Mouse (Mus musculus) gastrocnemius, postnatal 10 days (tissue): ENCODE results near the gene Ttc9c. TPM values are rescaled to one million over a fixed set of nuclear protein-coding genes. Genes with fewer than 3 reads are reported as not detected.
A peak's percentile ranks its signal among the peaks of the same experiment; 100 is the strongest.

Experiments used
- DNase-seq: peaks from one replicate; pipeline ENCODE4 v3.0.0; 2021; ENCODE audit warnings: mixed read lengths
- total RNA-seq, 2 experiments: library from RNA; stranded (reverse); gene quantifications; 2 replicates each; pipeline ENCODE4 v1.2.3; 2021

Gene Ttc9c
- total RNA-seq, 2 experiments from 2014 or later, result 11.8 to 15.7 TPM

DNA sequence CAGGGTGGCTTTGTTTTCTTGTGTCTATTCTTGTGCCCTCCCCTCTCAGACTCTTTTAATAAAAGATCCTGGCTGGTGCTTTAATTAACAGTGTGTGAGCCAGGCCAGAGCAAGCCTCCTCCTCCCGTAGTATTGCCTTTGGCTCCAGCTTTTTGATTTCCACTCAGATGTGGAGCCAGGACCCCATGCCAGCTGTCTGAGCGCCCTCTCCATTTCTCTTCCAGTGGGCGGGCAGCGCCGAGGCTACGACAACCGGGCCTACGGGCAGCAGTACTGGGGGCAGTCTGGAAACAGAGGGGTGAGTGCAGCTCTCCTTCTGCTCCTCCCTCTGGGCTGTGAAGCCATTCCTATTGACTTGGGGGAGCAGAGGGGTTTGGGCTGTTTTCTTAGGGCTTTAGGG lies 11.5 kb upstream of the Ttc9c start:
- no peak for DNase-seq

DNA sequence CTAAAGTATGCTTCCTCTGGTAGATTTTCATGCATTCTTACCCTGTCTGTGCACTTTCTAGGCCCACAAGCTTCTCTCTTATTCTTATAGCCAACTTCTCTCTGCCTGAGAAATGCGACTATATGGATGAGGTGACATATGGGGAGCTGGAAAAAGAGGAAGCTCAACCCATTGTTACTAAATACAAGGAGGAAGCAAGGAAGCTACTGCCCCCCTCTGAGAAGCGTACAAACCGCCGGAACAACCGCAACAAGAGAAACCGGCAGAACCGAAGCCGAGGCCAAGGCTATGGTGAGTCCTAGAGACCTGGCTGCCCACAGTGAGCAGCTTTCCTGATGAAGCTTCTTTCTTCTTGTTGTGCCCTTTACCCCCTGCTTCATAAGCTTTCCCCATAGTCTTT lies 10.5 kb upstream of the Ttc9c start, which contains the start of gene AC129217.1:
AC129217.1 (plus strand) TSS at position 114 of the 400 bp plus-strand sequence.
- DNase-seq, result no peak

DNA sequence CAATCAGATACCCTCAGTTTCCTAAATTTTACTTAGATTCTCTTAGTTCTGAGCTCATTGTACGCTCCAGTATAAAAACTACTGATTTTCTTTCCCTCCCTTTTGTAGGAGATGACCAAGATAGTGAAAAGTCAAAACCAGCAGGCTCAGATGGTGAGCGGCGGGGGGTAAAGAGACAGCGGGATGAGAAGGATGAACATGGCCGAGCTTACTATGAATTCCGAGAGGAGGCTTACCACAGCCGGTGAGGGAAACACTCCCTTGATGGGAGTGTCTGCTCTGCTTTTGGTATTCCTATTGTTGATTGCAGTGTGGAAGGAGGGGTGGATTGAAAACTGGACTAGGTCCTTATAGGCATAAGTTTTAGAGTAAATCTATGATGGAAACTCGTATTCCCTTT lies 3.6 kb upstream of the Ttc9c start:
- no peak for DNase-seq

DNA sequence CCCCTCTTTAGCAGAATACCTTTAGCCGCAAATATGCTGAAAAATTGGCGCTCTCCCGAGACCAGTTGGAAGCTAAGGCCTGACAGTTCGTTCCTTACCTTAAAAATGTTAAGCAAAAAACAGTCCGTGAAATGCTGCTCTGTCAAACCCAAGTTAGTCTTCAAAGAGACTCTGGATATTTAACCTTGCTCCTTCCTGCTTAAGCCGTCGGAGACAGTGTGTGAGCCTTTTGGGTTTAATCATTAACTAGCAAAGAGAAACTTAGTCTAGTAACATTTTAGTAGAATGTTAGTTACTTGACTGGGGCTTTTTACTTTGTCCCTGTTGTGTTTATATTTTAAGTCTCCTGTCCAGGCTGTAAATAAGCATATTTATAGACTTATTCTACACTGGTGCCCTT lies 2.0 kb upstream of the Ttc9c start:
- no peak for DNase-seq

DNA sequence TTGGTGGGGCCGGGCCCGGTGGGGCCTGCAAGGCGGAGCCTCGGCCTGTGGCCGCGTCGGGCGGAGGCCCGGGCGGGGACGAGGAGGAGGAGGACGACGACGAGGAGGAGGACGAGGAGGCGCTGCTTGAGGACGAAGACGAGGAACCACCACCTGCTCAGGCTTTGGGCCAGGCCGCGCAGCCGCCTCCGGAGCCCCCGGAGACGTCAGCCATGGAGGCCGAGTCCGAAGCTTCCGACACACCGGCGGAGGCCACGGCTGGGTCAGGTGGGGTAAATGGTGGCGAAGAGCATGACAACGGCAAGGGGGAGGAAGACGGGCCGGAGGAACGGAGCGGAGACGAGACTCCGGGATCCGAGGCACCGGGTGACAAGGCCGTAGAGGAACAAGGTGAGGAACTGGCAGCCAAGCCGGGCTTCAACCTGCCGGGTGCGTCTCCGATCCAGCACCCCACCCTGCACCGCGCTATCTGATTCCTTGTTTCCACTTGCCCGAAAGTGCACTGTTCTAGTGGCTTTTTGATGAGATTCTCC lies 1.4 kb upstream of the Ttc9c start:
- DNase-seq, result no peak

DNA sequence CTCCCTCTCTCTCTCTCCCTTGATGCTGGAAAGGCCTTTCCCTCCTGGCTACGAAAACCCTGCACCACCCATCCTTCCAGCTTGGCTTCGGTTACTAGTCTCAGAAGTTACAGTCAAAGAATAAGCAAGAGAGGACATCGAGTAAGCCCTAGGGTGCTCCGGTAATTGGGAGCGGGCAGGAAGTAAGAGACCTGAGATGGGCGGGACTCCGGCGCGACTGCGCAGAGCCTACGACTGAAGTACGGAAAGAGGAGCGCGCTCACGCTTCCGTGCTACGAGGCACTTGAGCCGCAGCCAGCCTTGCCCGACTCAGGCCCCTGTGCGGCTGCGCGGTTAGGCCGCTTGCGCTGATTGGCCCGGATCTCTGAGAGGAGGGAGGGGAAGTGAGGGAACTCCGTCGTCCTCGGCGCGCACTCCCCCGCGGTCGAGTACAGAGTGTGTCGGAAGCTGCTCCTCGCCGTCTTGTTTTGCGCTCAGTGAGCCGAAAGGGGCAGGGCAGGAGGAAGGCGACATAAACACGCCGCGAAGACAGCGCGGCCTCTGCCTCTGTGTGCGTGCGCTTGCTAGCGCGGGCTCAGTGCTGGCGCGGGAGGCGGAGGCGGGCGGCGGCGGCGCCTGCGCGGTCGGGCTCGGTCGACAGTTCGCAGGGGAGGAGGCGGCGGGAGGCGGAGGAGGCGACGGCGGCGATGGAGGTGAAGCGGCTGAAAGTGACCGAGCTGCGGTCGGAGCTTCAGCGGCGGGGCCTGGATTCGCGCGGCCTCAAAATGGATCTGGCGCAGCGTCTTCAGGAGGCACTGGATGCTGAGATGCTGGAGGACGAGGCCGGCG lies 677 bp upstream of the Ttc9c start, which contains the start of gene Hnrnpul2:
Hnrnpul2 (plus strand) TSS at position 415 of the 828 bp plus-strand sequence.
- DNase-seq, result peak; percentile 99

DNA sequence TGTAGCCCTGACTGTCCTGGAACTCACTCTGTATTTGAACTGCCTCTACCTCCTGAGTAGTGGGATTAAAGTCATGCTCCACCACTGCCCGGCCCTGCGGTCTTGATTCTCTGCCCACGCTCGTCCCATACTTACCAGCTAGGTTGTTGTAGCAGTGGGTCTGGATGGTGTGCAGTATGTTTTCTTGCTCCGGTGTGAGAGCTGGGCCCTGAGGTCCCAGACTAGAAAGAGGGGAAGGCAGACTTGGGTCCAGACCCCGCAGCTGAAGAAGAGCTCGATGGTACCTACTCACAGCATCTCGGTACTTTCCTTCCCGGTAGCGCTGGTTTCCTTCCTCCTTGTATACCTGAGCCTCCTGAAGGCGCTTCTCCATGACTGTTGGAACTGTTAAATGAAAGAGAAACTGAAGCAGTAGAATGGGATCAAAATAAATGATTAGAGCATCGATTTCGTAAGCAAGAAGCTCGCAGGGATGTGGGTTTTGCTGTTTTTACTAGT lies 783 bp downstream of the Ttc9c start:
- DNase-seq, result no peak

DNA sequence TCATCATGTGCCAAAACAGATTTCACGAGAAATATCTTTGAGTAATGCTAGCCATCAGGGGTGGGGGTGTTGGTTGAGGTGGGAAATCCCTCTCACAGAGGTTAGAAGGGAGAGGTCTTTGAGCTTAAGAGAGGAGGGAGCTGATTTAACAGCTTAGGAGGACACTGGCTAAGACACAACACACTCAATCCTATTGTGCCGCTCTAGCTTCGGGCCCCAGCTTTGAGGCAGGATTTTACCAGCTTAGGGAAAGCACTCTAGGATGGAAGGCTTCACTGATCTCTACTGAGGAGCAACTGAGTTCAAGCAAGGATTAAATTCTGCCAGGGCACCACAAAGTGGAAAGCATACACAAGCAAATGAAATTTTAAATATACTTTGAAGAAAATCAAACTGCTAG lies 2.1 kb downstream of the Ttc9c start:
- DNase-seq, result no peak

DNA sequence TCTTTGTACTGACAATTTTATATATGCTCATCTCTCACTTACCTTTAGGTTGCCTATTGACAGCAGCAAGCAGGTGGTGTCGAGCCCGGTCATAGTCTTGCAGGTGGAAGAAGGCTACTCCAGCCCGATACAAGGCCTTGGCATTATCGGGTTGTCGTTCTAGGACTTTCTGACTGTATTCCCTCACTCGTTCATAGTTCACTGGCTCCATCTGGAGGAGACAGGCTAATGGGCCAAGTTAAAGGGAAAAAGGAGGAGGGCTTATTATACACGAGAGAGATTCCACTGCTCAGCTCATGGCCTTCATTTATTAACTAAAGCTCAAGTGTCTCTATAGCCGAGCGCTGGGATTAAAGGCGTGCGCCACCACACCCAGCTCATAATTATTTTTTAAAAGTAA lies 3.3 kb downstream of the Ttc9c start:
- DNase-seq, result no peak

DNA sequence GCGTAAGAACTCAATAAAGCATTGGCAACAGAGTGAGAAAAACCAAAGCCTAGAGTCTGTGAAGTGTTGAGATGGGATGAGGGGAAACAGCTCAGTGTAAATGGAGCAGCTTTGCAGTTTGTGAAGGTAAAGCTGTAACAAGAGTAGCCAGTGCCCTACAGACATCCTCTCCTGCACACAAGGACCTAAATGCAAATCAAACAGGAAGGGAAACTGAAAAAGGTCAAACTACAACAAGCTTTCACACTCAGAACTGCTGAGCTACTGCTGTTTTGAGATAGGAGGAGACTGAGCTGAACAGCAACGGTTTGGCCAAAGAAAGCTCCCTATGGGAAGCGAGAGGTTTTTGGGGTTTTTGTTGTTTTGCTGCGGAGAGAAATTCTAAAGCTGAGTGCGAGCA lies 12.3 kb downstream of the Ttc9c start:
- no peak for DNase-seq

DNA sequence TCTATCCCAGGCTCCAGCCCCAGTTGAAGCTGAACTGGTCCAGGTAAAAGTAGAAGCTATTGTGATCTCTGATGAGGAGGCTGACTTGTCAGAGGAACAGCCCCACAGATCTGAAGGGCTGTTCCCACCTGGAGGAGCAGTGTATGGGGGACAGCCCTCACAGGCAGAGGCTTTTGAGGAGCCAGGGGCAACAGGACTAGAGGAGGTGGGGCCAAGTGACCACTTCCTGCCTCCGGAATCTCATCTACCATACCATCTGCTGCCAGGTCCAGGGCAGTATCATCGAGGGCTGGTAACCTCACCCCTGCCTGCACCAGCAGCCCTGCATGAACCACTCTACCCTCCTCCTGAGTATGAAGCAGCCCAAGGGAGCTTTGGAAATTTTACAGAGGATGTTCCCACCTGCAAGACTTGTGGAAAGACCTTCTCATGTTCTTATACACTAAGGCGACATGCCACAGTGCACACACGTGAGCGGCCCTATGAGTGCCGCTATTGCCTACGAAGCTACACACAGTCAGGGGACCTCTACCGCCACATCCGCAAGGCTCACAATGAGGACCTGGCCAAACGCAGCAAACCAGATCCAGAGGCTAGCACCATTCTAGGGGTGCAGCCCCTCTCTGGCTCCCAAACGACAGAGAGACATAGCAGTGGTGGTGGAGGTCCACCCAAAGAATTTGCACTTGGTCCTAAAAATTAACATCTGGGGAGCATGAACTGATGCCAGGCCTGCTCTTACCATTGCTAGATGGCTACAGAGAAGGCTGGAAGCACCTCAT lies 15.1 kb downstream of the Ttc9c start:
- DNase-seq, result no peak

DNA sequence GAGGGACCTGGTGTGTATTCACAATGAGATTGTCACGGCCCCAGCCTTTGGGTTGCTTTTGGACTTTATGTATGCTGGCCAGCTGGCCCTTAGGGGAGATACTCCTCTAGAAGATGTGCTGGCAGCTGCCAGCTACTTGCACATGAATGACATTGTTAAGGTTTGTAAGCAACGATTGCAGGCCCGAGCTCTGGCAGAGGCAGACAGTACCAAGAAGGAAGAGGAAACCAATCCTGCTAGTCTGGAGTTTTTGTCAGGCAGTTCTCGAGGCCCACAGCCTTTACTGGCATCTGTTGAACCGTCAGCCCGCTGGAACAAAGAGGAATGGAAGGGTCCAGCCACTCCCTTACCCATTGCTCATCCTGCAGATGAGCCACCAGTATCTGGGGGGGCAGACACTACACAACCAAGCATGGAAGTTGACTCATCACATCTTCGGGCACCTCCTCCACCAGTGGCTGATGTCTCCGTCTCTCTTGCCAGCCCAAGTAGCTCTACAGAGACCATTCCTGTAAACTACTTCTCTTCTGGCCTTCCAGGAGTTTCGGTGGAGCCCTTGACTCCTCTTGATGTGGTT lies 15.8 kb downstream of the Ttc9c start:
- no peak for DNase-seq

DNA sequence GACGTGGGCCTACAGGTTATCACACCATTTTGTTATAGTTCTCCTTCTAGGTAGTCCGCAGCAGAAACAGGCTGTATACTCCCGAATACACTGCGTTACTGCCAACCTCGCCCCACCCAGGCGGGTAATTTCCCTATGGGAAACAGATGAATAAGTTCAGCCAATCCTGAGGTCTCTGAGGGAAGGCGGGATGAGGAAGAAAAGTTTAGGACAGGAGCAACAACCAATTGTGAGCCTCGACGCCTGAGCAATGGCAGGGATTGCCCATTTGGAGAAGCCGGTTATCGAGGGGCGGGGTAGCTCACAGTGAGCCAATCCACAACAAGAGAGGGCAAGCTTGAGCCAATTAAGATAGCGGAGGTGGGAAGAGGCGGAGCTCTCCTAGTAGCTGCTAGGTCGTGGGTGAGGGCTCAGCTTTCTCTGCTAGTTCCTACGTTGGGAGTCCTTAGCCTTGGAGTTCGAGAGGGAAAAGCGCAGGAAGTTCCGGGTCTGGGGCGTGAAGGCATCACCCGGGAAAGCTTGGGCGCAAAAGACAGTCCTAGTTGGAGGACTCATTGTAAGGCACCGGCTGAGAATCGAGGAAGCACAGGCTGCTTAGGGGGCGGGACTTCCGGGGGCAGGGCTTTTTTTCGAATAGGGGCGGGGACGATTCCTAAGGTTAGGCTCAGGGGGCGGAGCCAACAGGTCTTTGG lies 16.9 kb downstream of the Ttc9c start, which contains the start of gene Zbtb3:
Zbtb3 (plus strand) TSS at position 426 of the 692 bp plus-strand sequence.
- peak; percentile 78 for DNase-seq

DNA sequence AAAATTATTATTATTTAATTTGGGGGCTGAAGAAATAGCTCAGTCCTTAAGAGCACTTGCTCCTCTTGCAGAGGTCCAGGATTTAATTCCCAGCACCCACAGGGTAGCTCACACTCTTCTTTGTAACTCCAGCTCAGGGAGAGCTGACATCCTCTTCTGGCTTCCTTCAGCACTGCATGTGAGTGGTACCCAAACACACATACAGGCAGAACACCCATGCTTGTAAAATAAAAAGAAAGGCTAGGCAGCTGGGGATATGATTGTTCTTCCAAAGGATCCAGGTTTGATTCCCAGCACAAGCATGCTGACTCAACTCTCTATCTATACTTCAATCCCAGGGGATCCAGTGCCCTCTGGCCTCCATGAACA lies 20.2 kb downstream of the Ttc9c start:
- DNase-seq, result no peak

DNA sequence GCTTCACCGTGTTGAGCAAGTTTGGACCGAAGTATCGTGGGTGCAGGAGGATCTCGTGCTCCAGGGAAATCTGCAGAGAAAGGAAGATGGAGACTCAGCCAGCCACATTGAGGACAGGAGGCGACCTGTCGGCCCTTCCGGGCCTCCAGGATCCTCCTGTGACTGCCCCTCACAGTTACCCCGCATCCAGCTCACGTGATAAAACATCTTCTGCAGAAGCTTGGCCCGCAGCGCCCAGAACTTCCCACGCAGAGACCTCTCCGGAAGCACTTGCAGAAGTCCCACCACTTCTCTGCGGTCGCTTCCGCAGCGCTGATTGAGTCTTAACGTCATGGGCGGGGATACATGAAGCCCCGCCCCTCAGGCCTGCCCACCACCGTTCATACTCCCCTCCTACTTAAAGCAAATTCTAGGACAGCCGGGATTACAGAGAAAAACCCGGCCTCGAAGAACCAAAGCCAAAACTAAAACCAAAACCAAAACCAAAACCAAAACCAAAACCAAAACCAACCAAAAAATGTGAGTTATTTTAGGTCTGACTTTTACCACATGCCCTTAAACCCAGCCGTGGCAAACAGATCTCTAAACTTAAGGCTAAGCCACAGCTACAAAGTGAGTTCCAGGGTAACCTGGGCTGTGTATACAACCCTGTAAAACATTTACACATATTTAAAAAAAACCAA lies 20.7 kb downstream of the Ttc9c start, which contains the start of gene Polr2g:
Polr2g (minus strand) TSS at position 314 of the 683 bp plus-strand sequence.
- peak; percentile 85 for DNase-seq

DNA sequence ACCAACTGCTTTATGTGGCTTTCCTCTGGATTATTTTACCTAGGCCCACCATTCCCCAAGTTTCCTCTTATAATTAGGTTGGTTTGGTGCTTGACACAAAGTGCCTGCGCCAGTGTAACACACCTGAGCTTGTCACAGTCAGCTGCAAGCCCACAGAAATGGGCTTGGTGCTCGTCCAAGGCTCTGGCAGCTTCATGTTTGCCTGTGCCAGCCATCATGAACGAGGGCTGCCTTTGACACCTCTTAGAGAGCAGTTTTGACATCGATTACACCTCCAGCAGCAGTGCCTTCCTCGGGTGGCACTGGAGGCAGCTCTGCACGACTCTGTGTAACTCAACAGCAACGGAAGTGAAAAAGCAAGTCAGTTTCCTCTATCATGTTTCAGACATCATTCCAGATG lies 29.0 kb downstream of the Ttc9c start:
- DNase-seq, result no peak

DNA sequence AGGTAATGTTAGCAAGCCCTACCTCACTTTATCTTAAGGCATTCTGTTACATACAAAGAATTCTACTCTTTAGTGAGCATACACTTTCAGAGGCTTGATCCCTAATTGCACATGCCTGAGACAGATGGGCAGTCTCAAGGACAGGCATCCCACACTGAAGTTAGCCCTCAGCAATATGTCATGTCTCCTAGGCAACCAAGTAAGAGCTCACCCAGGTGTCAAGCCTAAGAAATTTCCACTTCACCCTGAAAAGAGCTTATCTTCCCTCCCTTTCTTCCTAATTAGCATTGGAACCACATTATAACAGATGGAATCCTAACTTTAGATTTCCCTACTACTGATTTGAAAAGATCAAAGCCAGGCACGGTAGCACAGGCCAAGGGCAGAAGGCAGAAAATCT lies 30.0 kb downstream of the Ttc9c start:
- no peak for DNase-seq

DNA sequence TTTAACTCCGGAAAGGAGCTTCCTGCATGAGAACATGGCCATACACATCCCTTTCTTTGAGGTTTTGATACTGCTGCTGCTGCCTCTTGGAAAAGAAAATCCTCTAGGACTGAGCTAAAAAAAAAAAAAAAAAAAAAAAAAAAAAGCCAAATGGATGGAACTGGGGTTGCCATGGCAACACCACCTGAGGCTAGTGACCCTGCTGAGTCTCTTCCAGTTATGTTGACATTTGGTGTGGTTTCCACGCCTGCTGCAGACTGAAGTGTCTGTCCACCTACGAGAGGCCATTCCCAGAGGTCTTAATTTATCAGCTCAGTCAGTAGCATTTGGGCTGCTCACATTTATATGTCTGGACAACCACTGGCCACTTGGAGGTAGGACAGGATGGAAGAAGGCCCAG lies 30.6 kb downstream of the Ttc9c start:
- DNase-seq, result no peak

DNA sequence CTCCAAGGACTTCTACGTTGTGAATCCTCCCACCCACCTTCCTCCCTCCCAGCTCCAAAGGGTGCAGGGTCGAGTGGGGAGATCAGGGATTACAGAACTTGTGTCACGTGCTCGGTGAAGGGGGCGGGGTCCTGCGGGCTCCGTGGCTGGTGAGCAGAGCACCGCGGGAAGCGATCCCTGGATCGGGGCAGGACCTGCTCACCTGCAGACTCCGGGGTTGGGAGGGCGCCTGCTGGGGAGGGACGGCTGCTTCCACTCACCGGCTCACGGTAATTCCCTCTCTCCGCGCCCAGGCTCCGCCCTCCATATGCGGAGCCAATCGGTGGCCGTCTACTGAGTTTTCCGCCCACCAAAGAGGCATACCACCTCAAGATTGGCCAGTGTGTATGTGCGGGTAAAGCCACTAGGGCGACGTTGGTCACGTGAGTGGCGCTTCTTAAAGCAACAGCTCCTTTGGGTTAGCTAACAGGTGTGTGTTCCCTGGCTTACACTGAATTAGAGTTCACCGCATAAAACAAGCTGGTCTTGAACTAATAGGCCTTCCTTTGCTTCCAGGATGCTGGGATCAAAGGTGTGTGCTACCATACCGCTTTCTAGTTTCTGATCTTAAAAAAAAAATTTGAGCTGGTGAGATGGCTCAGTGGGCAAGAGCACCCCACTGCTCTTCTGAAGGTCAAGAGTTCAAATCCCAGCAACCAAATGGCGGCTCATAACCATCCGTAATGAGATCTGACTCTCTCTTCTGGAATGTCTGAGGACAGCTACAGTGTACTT lies 32.9 kb downstream of the Ttc9c start, which contains the start of gene Taf6l:
Taf6l (minus strand) TSS at position 410 of the 774 bp plus-strand sequence.
- DNase-seq, result peak; percentile 84

DNA sequence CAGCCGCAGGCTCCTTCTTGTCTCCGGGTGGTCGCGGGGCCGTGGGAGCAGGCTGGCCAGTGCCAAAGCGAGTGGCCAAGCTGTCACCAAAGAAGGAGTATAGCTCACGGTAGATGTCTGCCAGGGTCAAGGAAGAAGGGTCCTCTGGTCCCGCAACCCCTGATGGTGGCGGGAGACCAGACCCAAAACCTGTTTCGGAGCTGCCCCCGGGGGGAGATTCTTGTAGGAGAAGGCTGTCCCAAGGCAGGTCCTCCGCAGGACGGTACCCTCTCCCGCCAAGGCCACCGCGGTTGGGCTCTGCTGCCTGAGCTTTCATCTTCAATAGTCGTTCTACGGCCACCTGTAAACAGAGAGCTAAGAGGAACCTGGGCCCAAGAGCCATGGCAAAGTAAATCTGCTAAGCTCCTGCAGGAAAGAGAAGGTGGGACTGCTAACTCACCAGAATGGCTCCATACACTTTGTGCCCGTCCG lies 44.1 kb downstream of the Ttc9c start:
- no peak for DNase-seq
